Mouse (Mus musculus) ES-E14 (cell line): ENCODE results near the gene Rhoq. TPM values are rescaled to one million over a fixed set of nuclear protein-coding genes. Genes with fewer than 3 reads are reported as not detected.

Source experiments
- DNase-seq: peaks from one replicate; pipeline ENCODE4 v3.0.0-alpha.2; 2013; ENCODE audit warnings: low read depth, low spot score
- H3K27ac ChIP-seq: 2 replicates; pipeline ENCODE4 v1.5.1; 2012; ENCODE audit warnings: low read depth, mild to moderate bottlenecking, low read length, moderate library complexity, mixed read lengths; ENCODE audit not compliant: poor library complexity, insufficient read depth, severe bottlenecking
- H3K36me3 ChIP-seq: 2 replicates; pipeline ENCODE4 v1.6.1; 2012; ENCODE audit warnings: mild to moderate bottlenecking, low read length, moderate library complexity, mixed read lengths; ENCODE audit not compliant: control insufficient read depth, poor library complexity, insufficient read depth, severe bottlenecking
- H3K4me1 ChIP-seq, 2 experiments: fragments of 150-350 bp in 1 of 2; sonication (generic) in 1 of 2; 2 replicates each; pipeline ENCODE4 v1.6.1; 2012; ENCODE audit warnings: low read length in 2 of 2, mild to moderate bottlenecking in 1 of 2, mixed read lengths in 1 of 2; ENCODE audit not compliant: control insufficient read depth in 2 of 2, insufficient read depth in 2 of 2, poor library complexity in 1 of 2
- H3K4me3 ChIP-seq, 2 experiments: fragments of 150-350 bp in 1 of 2; sonication (generic) in 1 of 2; 2 replicates each; pipeline ENCODE4 v1.5.1; 2012; ENCODE audit warnings: low read length in 2 of 2, low read depth in 1 of 2, mild to moderate bottlenecking in 1 of 2, mixed read lengths in 1 of 2; ENCODE audit not compliant: insufficient read depth in 1 of 2, poor library complexity in 1 of 2, severe bottlenecking in 1 of 2
- H3K9ac ChIP-seq: 2 replicates; pipeline ENCODE4 v1.6.1; 2012; ENCODE audit warnings: low read depth, mild to moderate bottlenecking, low read length, mixed read lengths; ENCODE audit not compliant: poor library complexity, insufficient read depth, severe bottlenecking
- H3K9me3 ChIP-seq: fragments of 150-350 bp; sonication (generic); 2 replicates; pipeline ENCODE4 v1.6.1; 2012; ENCODE audit warnings: low read depth, mild to moderate bottlenecking, low read length; ENCODE audit not compliant: control insufficient read depth, insufficient read depth
- CHD2 ChIP-seq: IDR thresholded peaks from 2 replicates; pipeline ENCODE4 v1.6.1; 2014; ENCODE audit warnings: mild to moderate bottlenecking, low read depth, low read length, inconsistent platforms
- HCFC1 ChIP-seq: IDR thresholded peaks from 2 replicates; pipeline ENCODE4 v1.6.1; 2012; ENCODE audit warnings: low read length, inconsistent platforms, borderline replicate concordance; ENCODE audit not compliant: insufficient read depth
- MAFK ChIP-seq: IDR thresholded peaks from 2 replicates; pipeline ENCODE4 v1.6.1; 2014; ENCODE audit warnings: mild to moderate bottlenecking, low read depth, low read length, inconsistent platforms; ENCODE audit not compliant: insufficient read depth
- ZC3H11A ChIP-seq: IDR thresholded peaks from 2 replicates; pipeline ENCODE4 v1.6.1; 2012; ENCODE audit warnings: low read depth, mild to moderate bottlenecking, inconsistent platforms, low read length, borderline replicate concordance
- ZNF384 ChIP-seq: IDR thresholded peaks from 2 replicates; pipeline ENCODE4 v1.6.1; 2012; ENCODE audit warnings: low read depth, low read length, inconsistent platforms
- in situ Hi-C, 2 experiments: fragments of 600-800 bp; cut with MboI; formaldehyde crosslinking; loops; one replicate each; pipeline ENCODE4 v1.15.1; 2025; ENCODE audit warnings: low sequenced_read_pairs in 2 of 2, inconsistent platforms in 1 of 2; ENCODE audit not compliant: unreplicated experiment in 2 of 2
- total RNA-seq: library from RNA; depleted of rRNA; stranded (reverse); fragments of 300-350 nt; gene quantifications from 2 replicates; pipeline ENCODE4 v1.2.3, GENCODE M21; 2012; rRNA removed

The Rhoq gene
- total RNA-seq, 1 experiment, result 5.9 TPM

- no peak for TF ChIP-seq ZC3H11A
- TF ChIP-seq HCFC1, result no peak
- no peak for TF ChIP-seq CHD2
- DNase-seq, result no peak
- in situ Hi-C loops, result loop anchor here (10.0 to 25.0 kb wide), 2 partner anchors 127 to 196 kb away; partner anchors contain the start of gene Tmem247 (in 1 of the 2)
- Histone ChIP-seq H3K4me3 (peak overlapping the region; percentile 46 to 54), H3K4me1 (no peaks in the 10 kb centered on the region), H3K9ac (no peak overlapping the region; the same call in 1 of the 2 replicates), H3K36me3 (no peaks in the 10 kb centered on the region), H3K9me3 (no peaks in the 10 kb centered on the region), H3K27ac (no peak overlapping the region)
These were observed 78.9 kb downstream of the Rhoq start for GRCm38 (mm10) chr17:87041739-87042138.

DNA sequence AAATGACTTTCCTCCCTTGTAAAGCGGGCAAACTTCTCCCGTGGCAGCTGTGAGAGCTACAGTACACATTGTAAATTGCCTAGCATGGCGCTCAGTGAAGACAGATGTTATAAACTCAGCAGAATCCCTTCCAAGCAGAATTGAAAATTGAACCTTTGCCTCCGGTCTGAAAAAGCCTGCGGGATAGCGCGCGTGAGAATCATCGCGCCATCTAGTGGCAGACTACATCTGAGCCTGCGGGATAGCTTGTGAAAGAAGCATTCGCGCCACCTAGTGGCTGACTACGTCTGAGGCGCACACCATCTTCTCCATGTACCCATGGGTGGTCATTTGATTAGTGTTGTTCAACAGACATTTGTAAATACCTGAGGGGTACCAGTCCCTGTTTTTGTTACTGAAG, 81.5 kb downstream of the Rhoq start:
- H3K9ac ChIP-seq, result no peak overlapping the region
- no peaks in the 10 kb centered on the region for H3K9me3 ChIP-seq
- H3K36me3 ChIP-seq, result no peaks in the 10 kb centered on the region
- H3K4me3 ChIP-seq, result no peak overlapping the region
- in situ Hi-C loops, result loop anchor here (10.0 to 25.0 kb wide), 2 partner anchors 130 to 193 kb away; partner anchors contain the start of gene Tmem247 (in 1 of the 2)
- DNase-seq, result peak; percentile 79
- TF ChIP-seq MAFK (no peak), ZC3H11A (peak; percentile 92), CHD2 (no peak), ZNF384 (no peak), HCFC1 (no peak)
- no peak overlapping the region for H3K27ac ChIP-seq
- H3K4me1 ChIP-seq, result no peaks in the 10 kb centered on the region

DNA sequence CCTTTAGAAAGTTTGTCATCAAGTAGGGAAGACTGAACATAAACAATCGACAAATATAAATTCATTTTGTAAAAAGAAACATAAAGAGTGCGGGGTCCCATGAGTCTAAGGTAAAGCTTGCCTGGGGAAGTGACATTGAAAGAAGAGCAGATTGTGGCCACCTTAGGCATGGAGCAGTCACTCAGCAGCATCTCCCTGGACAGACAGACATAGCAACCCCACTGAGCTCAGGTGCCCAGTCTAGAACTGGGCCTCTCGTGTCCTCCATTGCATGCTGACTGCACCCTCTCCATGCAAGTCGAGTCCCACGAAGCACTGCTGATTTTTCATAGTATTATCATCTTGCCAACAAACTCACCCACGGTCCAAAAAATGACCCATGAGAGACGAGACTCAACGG, 81.9 kb downstream of the Rhoq start:
- Histone ChIP-seq H3K4me3 (no peak overlapping the region), H3K4me1 (no peaks in the 10 kb centered on the region), H3K27ac (no peak overlapping the region), H3K36me3 (no peaks in the 10 kb centered on the region), H3K9ac (no peak overlapping the region), H3K9me3 (no peaks in the 10 kb centered on the region)
- DNase-seq, result no peak
- in situ Hi-C loops, result loop anchor here (10.0 to 25.0 kb wide), 2 partner anchors 130 to 193 kb away; partner anchors contain the start of gene Tmem247 (in 1 of the 2)
- TF ChIP-seq HCFC1 (no peak), MAFK (no peak), ZNF384 (no peak), CHD2 (no peak), ZC3H11A (no peak)

Other genes starting within 250 kb of the Rhoq start
- gene Epas1, start 209.4 kb upstream of the Rhoq start, total RNA-seq, result 9.5 and 9.6 TPM in 2 replicates
- gene Tmem247, start 45.7 kb upstream of the Rhoq start, total RNA-seq, result not detected in 2 replicates
- not detected in 2 replicates for gene Atp6v1e2, start 15.2 kb upstream of the Rhoq start, total RNA-seq
- 74.4 and 74.8 TPM in 2 replicates for gene Pigf, start 62.3 kb downstream of the Rhoq start, total RNA-seq
- 23.5 and 35.4 TPM in 2 replicates for gene Cript, start 62.5 kb downstream of the Rhoq start, total RNA-seq
- 4.0 and 7.4 TPM in 2 replicates for gene Socs5, start 144.6 kb downstream of the Rhoq start, total RNA-seq